Mouse (Mus musculus) kidney, embryonic 14.5 days (tissue): Measurements from ENCODE around the gene 1700024P04Rik. TPM values are rescaled to one million over a fixed set of nuclear protein-coding genes. Genes with fewer than 3 reads are reported as not detected.

ENCODE experiments used
- polyA plus RNA-seq: library from polyadenylated mRNA; unstranded; fragments of >200 nt; fragmentation: Nextera tagmentation; extraction: Ambion mirVana; gene quantifications from 2 replicates; pipeline ENCODE4 v1.2.1, GENCODE M21; 2014

Gene 1700024P04Rik
- polyA plus RNA-seq, 1 experiment from 2014 or later: not detected

Other genes starting within 250 kb of the 1700024P04Rik start
- gene Fcho2, start 169.1 kb downstream of the 1700024P04Rik start, polyA plus RNA-seq: 32.4 and 48.4 TPM in 2 replicates
- 68.3 and 76.8 TPM in 2 replicates for gene Tnpo1, start 58.2 kb downstream of the 1700024P04Rik start, polyA plus RNA-seq
- 0.83 and 1.6 TPM in 2 replicates for gene Zfp366, start 200.3 kb upstream of the 1700024P04Rik start, polyA plus RNA-seq